Mouse (Mus musculus) heart, postnatal 0 days (tissue): ENCODE measurements around the gene Agap1.

Experiments used
- CTCF ChIP-seq: IDR thresholded peaks from 2 replicates; pipeline ENCODE4 v1.5.1; 2016; ENCODE audit warnings: antibody characterized with exemption, control low read depth, low read depth
- EP300 ChIP-seq: IDR thresholded peaks from 2 replicates; pipeline ENCODE4 v1.6.1; 2016; ENCODE audit warnings: antibody characterized with exemption, low read depth

GRCm38 (mm10) chr1:89554969-89555856, 100.6 kb downstream of the Agap1 start:
- no peak for TF ChIP-seq CTCF
- no peak for TF ChIP-seq EP300
